In genomic region chr17:26916711-26917482, GRCm38 (mm10) we compare ENCODE assay signal across 8 mouse cellular contexts. TPM values are rescaled to one million over a fixed set of nuclear protein-coding genes. Genes with fewer than 3 reads are reported as not detected.
DNase-seq lines count a peak whose midpoint lies in the region; ATAC-seq lines count a peak whose summit lies in the region.

TSS of gene Kifc5b (plus strand) at chr17:26917091.

- peak within 1 kb of the TSS; percentile 71 for H3K9ac ChIP-seq in hindbrain, embryonic 11.5 days (ENCODE audit: low read depth, low read length)

- no peaks in the 10 kb centered on the region for H3K36me3 ChIP-seq in hindbrain, embryonic 11.5 days (ENCODE audit: control insufficient read depth, insufficient read depth, low read length)

- H3K4me2 ChIP-seq in hindbrain, embryonic 11.5 days (replicated peaks; ENCODE audit: low read depth, low read length) = peak within 1 kb of the TSS; percentile 53

- no peaks in the 10 kb centered on the region for H3K9me3 ChIP-seq in hindbrain, embryonic 11.5 days (ENCODE audit: control insufficient read depth, low read length)

- H3K27ac ChIP-seq in hindbrain, embryonic 11.5 days (ENCODE audit: low read depth, low read length) = 0 out of 2 replicates have a peak within 1 kb of the TSS, but pooled peaks have one; percentile 47

- no peaks in the 10 kb centered on the region for H3K4me1 ChIP-seq in hindbrain, embryonic 11.5 days (replicated peaks; ENCODE audit: control insufficient read depth, insufficient read depth, low read length)

- peak within 1 kb of the TSS; percentile 63 for H3K4me3 ChIP-seq in hindbrain, embryonic 11.5 days (ENCODE audit: low read depth, low read length)

- WGBS in hindbrain, embryonic 11.5 days = under 1% methylated on average over 70 of the region's 72 CpGs

- H3K27me3 ChIP-seq in hindbrain, embryonic 11.5 days (ENCODE audit: control insufficient read depth, insufficient read depth, low read length) = no peaks in the 10 kb centered on the region

- peak; percentile 98 for ATAC-seq in hindbrain, embryonic 11.5 days (ENCODE audit: low FRiP score)

- DNase-seq in Muller cell, postnatal 12 days (ENCODE audit: inconsistent ontology term) = peak; percentile 100
- peak; percentile 100 for DNase-seq in cerebellum, adult 9-11 months
- DNase-seq in frontal cortex, adult 2 months (ENCODE audit: extremely low spot score in 1 of 2, low spot score in 1 of 2) = peak; percentile 99 to 100
- DNase-seq in hindbrain, embryonic 11.5 days (ENCODE audit: low spot score) = peak; percentile 100
- peak; percentile 100 for DNase-seq in layer of hippocampus, postnatal 10 days (ENCODE audit: low spot score in 2 of 2)
- peak; percentile 100 for DNase-seq in lung, postnatal 10 days
- peak; percentile 99 for DNase-seq in ovary, postnatal 36 days (ENCODE audit: low spot score)
- peak; percentile 99 for DNase-seq in thymus, postnatal 25 days

RNA-seq across cellular contexts. Expression of gene Kifc5b, which starts in this region (rescaled TPM):
- 4.2 and 4.5 TPM in 2 replicates for polyA plus RNA-seq in frontal cortex, adult 2 months (2012; rRNA removed)
- polyA plus RNA-seq in hindbrain, embryonic 11.5 days (2014; fragmentation: Nextera tagmentation; extraction: Ambion mirVana) = 4.6 and 5.9 TPM in 2 replicates
- total RNA-seq in layer of hippocampus, postnatal 10 days (2021) = 1 to 10 TPM; 4.0 to 5.8 TPM

Comparison
In these comparisons a context has a peak if more than half of its experiments do, and no peak if none do; other contexts are left out.
1. Peak in every context shown above with its lines: DNase-seq, ATAC-seq, H3K4me3 ChIP-seq and H3K27ac ChIP-seq.